ENCODE assay signal across 11 mouse cellular contexts in genomic region chr2:71194137-71194960, GRCm38 (mm10). TPM values are rescaled to one million over a fixed set of nuclear protein-coding genes. Genes with fewer than 3 reads are reported as not detected.
DNase-seq lines count a peak whose midpoint lies in the region; ATAC-seq lines count a peak whose summit lies in the region.
"Had no signal": no experiment of that assay in that cellular context is flagged by ENCODE, and none has a peak within 500 bp of the region (broad histone marks: within the 10 kb centered on the region; RNA-seq: fewer than 3 reads in every experiment).

No protein-coding gene starts in this region.

- 0 out of 2 replicates have a peak, but pooled peaks have one; percentile 29 for ATAC-seq in common myeloid progenitor, adult 5-6 weeks (replicated peaks; ENCODE audit: low read depth, poor library complexity, severe bottlenecking)
- ATAC-seq in inflammation-experienced regulatory T-cells, adult 6 months, result no peak

- DNase-seq in kidney, postnatal 10 days, result peak; percentile 50
- DNase-seq in kidney, adult 9 months, result no peak
- DNase-seq in 3T3-L1 (ENCODE audit: low read depth, low spot score), result peak; percentile 7
- peak; percentile 55 for DNase-seq in 416B (ENCODE audit: low read depth)
- no peak for DNase-seq in layer of hippocampus, adult 9-10 months (ENCODE audit: low spot score)
- DNase-seq: adrenal gland, adult 2 months; gastrocnemius, postnatal 36 days; kidney, postnatal 36 days; right cerebral cortex, postnatal 4 days had no signal

RNA-seq across cellular contexts. Expression of gene Dync1i2, which starts 17.2 kb away (rescaled TPM):
- 112 and 117 TPM in 2 replicates for total RNA-seq in common myeloid progenitor, adult 5-6 weeks (2017)
- 100 to 1,000 TPM in 1 of 3 experiments, 10 to 100 TPM in 2; 83.0 to 106 (median 86.7) TPM for polyA plus RNA-seq in inflammation-experienced regulatory T-cells, adult 6 months (2017; shearing (Covaris generic))

Comparison
In these comparisons a context has a peak if more than half of its experiments do, and no peak if none do; other contexts are left out.
1. DNase-seq: peak in kidney, postnatal 10 days (single experiment), 3T3-L1 (single experiment) and 416B (single experiment); none in kidney, adult 9 months (single experiment) and layer of hippocampus, adult 9-10 months (single experiment).